Mouse (Mus musculus) kidney, embryonic 14.5 days (tissue): ENCODE data around the gene Ccnt1. TPM values are rescaled to one million over a fixed set of nuclear protein-coding genes. Genes with fewer than 3 reads are reported as not detected.
"Not testable (repeated sequence)": the region's sequence is repeated elsewhere in the genome, so short reads cannot be mapped to it uniquely, and the experiment has no call there.

Experiments used
- ATAC-seq: fragments of 200-750 bp; cut with Nextera tagmentation; 2 replicates; pipeline ENCODE4 v1.8.0; 2017; ENCODE audit warnings: moderate number of reproducible peaks, mild to moderate bottlenecking, moderate TSS enrichment, moderate library complexity; ENCODE audit not compliant: low FRiP score, low TSS enrichment
- H3K27ac ChIP-seq: fragments of 300-500 bp; sonication (generic); 2 replicates; pipeline ENCODE4 v1.5.1; 2014; ENCODE audit warnings: low read depth, mild to moderate bottlenecking, low read length, moderate library complexity, mixed read lengths
- H3K27me3 ChIP-seq: fragments of 300-500 bp; sonication (generic); 2 replicates; pipeline ENCODE4 v1.6.1; 2014; ENCODE audit warnings: mild to moderate bottlenecking, low read length; ENCODE audit not compliant: control insufficient read depth, insufficient read depth
- H3K36me3 ChIP-seq: fragments of 300-500 bp; sonication (generic); 2 replicates; pipeline ENCODE4 v1.6.1; 2014; ENCODE audit warnings: low read length, mixed read lengths; ENCODE audit not compliant: control insufficient read depth, insufficient read depth
- H3K4me1 ChIP-seq: fragments of 300-500 bp; sonication (generic); 2 replicates; pipeline ENCODE4 v1.6.1; 2014; ENCODE audit warnings: low read length, mixed read lengths; ENCODE audit not compliant: control insufficient read depth, insufficient read depth
- H3K4me2 ChIP-seq: fragments of 300-500 bp; sonication (generic); replicated peaks from 2 replicates; pipeline ENCODE4 v1.6.1; 2014; ENCODE audit warnings: low read depth, mild to moderate bottlenecking, low read length
- H3K4me3 ChIP-seq: fragments of 300-500 bp; sonication (generic); 2 replicates; pipeline ENCODE4 v1.5.1; 2014; ENCODE audit warnings: mild to moderate bottlenecking, low read length
- H3K9ac ChIP-seq: fragments of 300-500 bp; sonication (generic); 2 replicates; pipeline ENCODE4 v1.6.1; 2014; ENCODE audit warnings: low read depth, mild to moderate bottlenecking, low read length, moderate library complexity
- H3K9me3 ChIP-seq: fragments of 300-500 bp; sonication (generic); 2 replicates; pipeline ENCODE4 v1.6.1; 2016; ENCODE audit warnings: low read length; ENCODE audit not compliant: control insufficient read depth
- WGBS: fragments of 180-500 bp; shearing (Covaris S2); extraction: QIAGEN DNeasy Blood & Tissue Kit; methylation state at CpG from one replicate; pipeline ENCODE4 v1.1.7; 2014; 5-methylcytosine and 5-hydroxymethylcytosine counted together
- polyA plus RNA-seq: library from polyadenylated mRNA; unstranded; fragments of >200 nt; fragmentation: Nextera tagmentation; extraction: Ambion mirVana; gene quantifications from 2 replicates; pipeline ENCODE4 v1.2.1, GENCODE M21; 2014

Ccnt1 gene
- polyA plus RNA-seq, 1 experiment from 2014 or later = 72.9 TPM

DNA sequence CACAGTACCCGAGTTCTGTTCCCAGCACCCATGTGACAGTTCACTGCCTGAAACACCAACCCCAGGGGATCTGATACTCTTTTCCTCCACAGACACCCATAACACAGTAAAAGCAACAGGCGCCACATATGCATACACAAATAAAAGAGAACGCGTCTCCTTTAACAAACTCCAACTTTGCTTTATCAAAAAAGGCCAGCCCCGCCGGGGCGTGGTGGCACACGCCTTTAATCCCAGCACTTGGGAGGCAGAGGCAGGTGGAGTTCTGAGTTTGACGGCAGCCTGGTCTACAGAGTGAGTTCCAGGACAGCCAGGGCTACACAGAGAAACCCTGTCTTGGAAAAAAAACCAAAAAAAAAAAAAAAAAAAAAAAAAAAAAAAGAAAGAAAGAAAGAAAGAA lies 15.4 kb upstream of the Ccnt1 start:
- ATAC-seq = not testable (repeated sequence)

DNA sequence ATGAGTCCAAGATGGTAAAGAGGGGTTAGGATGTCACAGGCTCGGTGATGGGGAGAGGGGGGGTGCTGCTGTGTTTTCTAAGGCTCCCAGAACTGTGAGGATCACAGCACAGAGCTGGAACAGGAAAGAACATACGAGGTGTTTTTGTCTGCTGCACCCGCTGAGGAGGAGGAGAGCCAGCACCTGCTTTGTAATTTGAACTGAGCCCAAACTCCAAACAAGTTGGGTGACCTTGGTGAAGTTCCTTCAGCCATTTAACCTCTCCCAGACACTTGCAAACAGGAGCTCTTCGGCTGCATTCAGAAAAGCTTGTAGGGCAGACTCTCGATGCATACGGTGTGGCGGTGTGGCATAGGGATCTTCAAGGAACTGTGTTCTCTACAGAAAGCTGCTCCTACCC lies 14.7 kb upstream of the Ccnt1 start:
- 25% methylated on average over 7 of the region's 7 CpGs for WGBS
- no peaks in the 10 kb centered on the region for H3K9me3 ChIP-seq
- H3K4me1 ChIP-seq = peaks cover 4% of the 10 kb centered on the region; the same call in 1 of the 2 replicates
- ATAC-seq = no peak
- H3K36me3 ChIP-seq = peaks cover 12% of the 10 kb centered on the region
- H3K4me2 ChIP-seq = no peak overlapping the region
- no peaks in the 10 kb centered on the region for H3K27me3 ChIP-seq
- no peak overlapping the region for H3K9ac ChIP-seq
- no peak overlapping the region for H3K4me3 ChIP-seq
- no peak overlapping the region; the same call in 1 of the 2 replicates for H3K27ac ChIP-seq

More for the DNA sequence above, 15.4 kb upstream of the Ccnt1 start:
- 82% methylated on average over 9 of the region's 9 CpGs for WGBS
- H3K9me3 ChIP-seq, H3K4me2 ChIP-seq, H3K4me1 ChIP-seq, H3K27ac ChIP-seq, H3K9ac ChIP-seq, H3K4me3 ChIP-seq, H3K27me3 ChIP-seq: not testable (repeated sequence)
- peaks cover 19% of the 10 kb centered on the region for H3K36me3 ChIP-seq

DNA sequence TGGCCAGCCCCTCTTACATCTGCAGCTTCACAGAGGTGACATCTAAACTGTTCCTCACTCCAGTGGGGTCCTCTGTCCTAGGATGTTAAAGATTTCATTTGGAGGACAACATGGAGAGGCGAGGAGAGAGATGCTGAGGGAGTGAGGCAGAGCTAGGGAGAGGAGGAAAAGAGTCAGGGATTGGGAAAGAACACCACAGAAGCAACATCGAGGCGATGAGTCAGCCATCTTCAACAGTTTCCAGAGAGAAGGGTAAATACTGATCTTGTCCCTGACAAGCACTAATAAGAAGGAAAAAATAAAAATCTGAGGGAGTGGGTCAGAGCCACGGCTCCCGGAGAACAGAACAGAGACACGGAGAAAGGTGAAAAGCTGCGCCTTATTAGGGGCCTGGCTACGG lies 12.3 kb upstream of the Ccnt1 start:
- Histone ChIP-seq H3K9me3 (no peaks in the 10 kb centered on the region), H3K4me3 (no peak overlapping the region), H3K27ac (no peak overlapping the region), H3K9ac (no peak overlapping the region), H3K4me2 (no peak overlapping the region), H3K27me3 (no peaks in the 10 kb centered on the region), H3K36me3 (no peaks in the 10 kb centered on the region), H3K4me1 (peaks cover 4% of the 10 kb centered on the region; the same call in 1 of the 2 replicates)
- 79% methylated on average over 8 of the region's 8 CpGs for WGBS
- ATAC-seq = no peak

DNA sequence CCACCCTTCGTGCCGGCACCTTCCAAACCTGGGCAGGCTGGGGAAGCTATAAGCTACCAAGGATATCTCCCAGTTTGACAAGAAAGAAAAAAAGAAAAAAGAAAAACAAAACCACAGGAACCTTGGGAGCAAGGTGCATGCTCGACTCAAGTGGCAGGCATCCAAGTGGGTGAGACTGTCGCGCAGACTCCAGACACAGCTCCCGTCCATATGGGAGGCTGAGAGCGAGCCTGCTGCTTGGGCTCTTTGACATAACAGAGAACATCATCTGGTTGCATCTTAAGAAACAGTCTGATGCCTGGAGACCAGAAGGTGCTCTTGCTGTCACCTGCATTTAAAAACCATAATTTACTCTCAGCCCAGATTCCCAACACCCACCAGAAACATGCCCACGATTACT lies 11.7 kb upstream of the Ccnt1 start:
- WGBS = 80% methylated on average over 8 of the region's 8 CpGs
- ATAC-seq = no peak
- H3K27ac ChIP-seq = no peak overlapping the region
- no peaks in the 10 kb centered on the region for H3K36me3 ChIP-seq
- no peaks in the 10 kb centered on the region for H3K27me3 ChIP-seq
- H3K9ac ChIP-seq = no peak overlapping the region
- H3K4me2 ChIP-seq = no peak overlapping the region
- no peaks in the 10 kb centered on the region for H3K9me3 ChIP-seq
- no peak overlapping the region for H3K4me3 ChIP-seq
- H3K4me1 ChIP-seq = peaks cover 4% of the 10 kb centered on the region; the same call in 1 of the 2 replicates

DNA sequence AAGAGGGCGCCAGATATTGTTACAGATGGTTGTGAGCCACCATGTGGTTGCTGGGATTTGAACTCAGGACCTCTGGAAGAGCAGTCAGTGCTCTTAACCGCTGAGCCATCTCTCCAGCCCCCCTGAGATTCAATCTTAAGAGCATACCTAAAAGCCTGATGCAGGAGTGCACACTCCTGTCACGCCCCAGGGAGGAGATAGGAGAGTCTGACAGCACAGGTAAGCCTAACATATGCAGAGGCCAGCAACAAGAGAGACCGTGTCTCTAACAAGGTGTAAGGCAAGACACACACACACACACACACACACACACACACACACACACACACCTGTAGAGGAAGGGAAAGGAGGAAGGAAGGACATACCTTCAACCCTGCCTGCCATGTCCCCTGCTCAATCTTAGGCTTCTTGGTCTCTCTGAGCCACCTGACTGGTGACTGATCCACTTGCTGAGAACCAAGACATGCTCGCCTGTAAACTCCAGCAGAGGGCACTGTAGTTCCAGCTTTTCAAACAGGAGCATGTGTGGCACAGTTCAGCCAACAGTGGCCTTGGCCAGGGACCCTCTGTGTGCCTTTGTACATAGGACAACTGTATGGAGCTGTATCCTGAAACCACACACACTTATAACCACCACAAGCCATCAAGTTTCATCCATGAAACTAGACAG lies 9.2 kb upstream of the Ccnt1 start:
- no peaks in the 10 kb centered on the region for H3K36me3 ChIP-seq
- H3K9me3 ChIP-seq = no peaks in the 10 kb centered on the region
- no peak overlapping the region for H3K4me2 ChIP-seq
- WGBS = 48% methylated on average over 4 of the region's 5 CpGs
- H3K4me3 ChIP-seq = no peak overlapping the region
- no peaks in the 10 kb centered on the region for H3K4me1 ChIP-seq
- H3K9ac ChIP-seq = no peak overlapping the region
- ATAC-seq = peak; percentile 89
- H3K27me3 ChIP-seq = no peaks in the 10 kb centered on the region
- H3K27ac ChIP-seq = no peak overlapping the region

- H3K4me2 ChIP-seq = no peak overlapping the region
- H3K4me3 ChIP-seq = no peak overlapping the region
- no peaks in the 10 kb centered on the region for H3K27me3 ChIP-seq
- ATAC-seq = peak; percentile 18; the same call in 1 of the 2 replicates
- no peaks in the 10 kb centered on the region for H3K4me1 ChIP-seq
- H3K27ac ChIP-seq = no peak overlapping the region
- no peaks in the 10 kb centered on the region for H3K9me3 ChIP-seq
- 96% methylated on average over 2 of the region's 2 CpGs for WGBS
- no peak overlapping the region for H3K9ac ChIP-seq
- H3K36me3 ChIP-seq = no peaks in the 10 kb centered on the region
Measured at GRCm38 (mm10) chr15:98579310-98579709, 8.6 kb upstream of the Ccnt1 start.

DNA sequence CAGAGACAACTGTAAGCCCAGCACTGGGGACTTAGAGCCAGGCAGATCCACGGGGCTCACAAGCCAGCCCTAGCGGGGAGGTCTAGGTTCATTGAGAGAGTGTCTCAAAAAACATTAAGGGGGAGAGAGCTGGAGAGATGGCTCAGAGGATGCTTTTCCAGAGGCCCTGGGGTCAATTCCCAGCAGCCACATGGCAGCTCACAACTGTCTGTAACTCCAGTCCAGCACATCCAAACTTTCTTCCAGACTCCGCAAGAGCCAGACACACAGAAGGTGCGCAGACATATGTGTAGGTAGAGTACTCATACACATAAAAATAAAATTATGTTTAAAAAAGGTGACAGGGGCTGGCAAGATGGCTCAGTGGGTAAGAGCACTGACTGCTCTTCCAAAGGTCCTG lies 2.6 kb upstream of the Ccnt1 start:
- H3K4me1 ChIP-seq = peaks cover 6% of the 10 kb centered on the region; the same call in 1 of the 2 replicates
- ATAC-seq = no peak
- no peaks in the 10 kb centered on the region for H3K27me3 ChIP-seq
- H3K4me3 ChIP-seq = no peak overlapping the region
- H3K36me3 ChIP-seq = no peaks in the 10 kb centered on the region
- no peak overlapping the region for H3K27ac ChIP-seq
- H3K9me3 ChIP-seq = no peaks in the 10 kb centered on the region
- H3K4me2 ChIP-seq = no peak overlapping the region
- no peak overlapping the region for H3K9ac ChIP-seq
- 66% methylated on average over 4 of the region's 4 CpGs for WGBS

DNA sequence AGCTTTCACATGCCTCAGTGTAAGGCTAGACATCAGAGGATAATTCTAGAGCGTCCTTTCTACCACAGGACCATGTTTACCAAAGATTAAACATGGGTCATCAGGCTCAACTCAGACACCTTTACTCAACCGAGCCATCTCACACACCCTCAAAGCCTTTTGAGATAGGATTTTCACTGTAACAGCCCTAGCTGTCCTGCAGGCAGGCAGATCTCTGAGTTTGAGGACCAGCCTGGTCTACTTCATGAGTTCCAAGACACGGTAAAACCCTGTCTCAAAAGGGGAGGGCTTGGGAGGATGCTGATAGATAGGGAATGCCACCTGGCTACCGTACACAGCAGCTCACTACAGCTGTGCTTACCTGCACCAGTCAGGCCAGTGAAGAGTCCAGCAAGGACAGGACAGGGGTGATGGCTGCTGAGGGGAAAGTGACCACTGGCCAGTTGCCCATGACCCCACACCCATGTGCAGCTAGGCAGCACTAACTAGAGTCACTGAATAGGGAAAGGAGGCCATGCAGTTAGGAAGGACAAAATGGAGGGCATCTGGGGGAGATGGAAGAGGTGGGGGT lies 843 bp downstream of the Ccnt1 start:
- no peaks in the 10 kb centered on the region for H3K9me3 ChIP-seq
- H3K4me2 ChIP-seq = no peak overlapping the region
- H3K4me3 ChIP-seq = no peak overlapping the region
- H3K9ac ChIP-seq = no peak overlapping the region
- ATAC-seq = no peak
- H3K27ac ChIP-seq = no peak overlapping the region
- peaks cover 20% of the 10 kb centered on the region for H3K4me1 ChIP-seq
- 88% methylated on average over 4 of the region's 4 CpGs for WGBS
- peaks cover 4% of the 10 kb centered on the region; the same call in 1 of the 2 replicates for H3K36me3 ChIP-seq
- H3K27me3 ChIP-seq = no peaks in the 10 kb centered on the region

DNA sequence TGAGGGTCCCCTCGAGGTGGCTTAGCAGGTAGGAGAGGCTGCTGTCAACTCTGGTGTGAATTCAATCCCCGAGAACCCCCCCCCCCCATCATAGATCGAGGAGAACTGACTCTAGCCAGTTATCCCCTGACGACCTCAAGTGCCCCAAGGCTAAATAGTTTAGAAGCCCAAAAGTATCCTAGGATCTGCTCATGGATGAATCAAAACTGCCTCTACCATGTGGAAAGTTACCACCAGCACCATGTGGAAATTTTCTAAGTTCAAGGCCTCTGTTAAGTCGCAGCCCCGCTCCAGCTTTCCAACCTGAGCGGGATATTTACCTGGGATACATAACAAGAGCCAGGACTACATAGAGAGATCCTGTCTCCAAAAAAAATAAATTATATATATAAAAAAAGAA lies 1.5 kb downstream of the Ccnt1 start:
- H3K27me3 ChIP-seq = no peaks in the 10 kb centered on the region
- no peak for ATAC-seq
- no peak overlapping the region for H3K27ac ChIP-seq
- H3K9me3 ChIP-seq = no peaks in the 10 kb centered on the region
- peak overlapping the region; percentile 54 for H3K4me2 ChIP-seq
- H3K4me3 ChIP-seq = peak overlapping the region; percentile 74
- WGBS = 71% methylated on average over 7 of the region's 7 CpGs
- peaks cover 20% of the 10 kb centered on the region for H3K4me1 ChIP-seq
- peaks cover 4% of the 10 kb centered on the region; the same call in 1 of the 2 replicates for H3K36me3 ChIP-seq
- peak overlapping the region; percentile 88; the same call in 1 of the 2 replicates for H3K9ac ChIP-seq
